Mouse (Mus musculus): ENCODE data around the gene Tfap2e. TPM values are rescaled to one million over a fixed set of nuclear protein-coding genes. Genes with fewer than 3 reads are reported as not detected.

Gene Tfap2e
- polyA plus RNA-seq, 1 experiment from 2014 or later: 0.78 TPM

GRCm38 (mm10) chr4:126754231-126754611 lies 18.2 kb upstream of the Tfap2e start:
- peaks cover 22% of the 10 kb centered on the region; the same call in 1 of the 2 replicates for H3K36me3 ChIP-seq (ENCODE audit: control insufficient read depth, insufficient read depth, low read length)
- peak overlapping the region; percentile 92 for H3K4me3 ChIP-seq (ENCODE audit: low read depth, low read length)
- H3K9ac ChIP-seq (ENCODE audit: low read depth, low read length): peak overlapping the region; percentile 85
- peak overlapping the region; percentile 99 for H3K4me2 ChIP-seq (ENCODE audit: low read depth, low read length)
- under 1% methylated on average over 12 of the region's 12 CpGs for WGBS
- peak overlapping the region; percentile 92 for H3K27ac ChIP-seq (replicated peaks; ENCODE audit: low read depth, low read length)
- DNase-seq (ENCODE audit: low spot score) (no peak), ATAC-seq (ENCODE audit: low read depth) (no peak)
- H3K27me3 ChIP-seq (replicated peaks; ENCODE audit: control insufficient read depth, insufficient read depth, low read length): no peaks in the 10 kb centered on the region
- H3K4me1 ChIP-seq (ENCODE audit: control insufficient read depth, insufficient read depth, low read length): peaks cover 28% of the 10 kb centered on the region
- no peaks in the 10 kb centered on the region for H3K9me3 ChIP-seq (ENCODE audit: control insufficient read depth, low read length)

- peaks cover 28% of the 10 kb centered on the region for H3K4me1 ChIP-seq (ENCODE audit: control insufficient read depth, insufficient read depth, low read length)
- under 1% methylated on average over 42 of the region's 71 CpGs for WGBS
These were observed 17.5 kb upstream of the Tfap2e start, which contains the start of the genes Ncdn and AU040320 for GRCm38 (mm10) chr4:126753268-126754230. Gene Ncdn (minus strand): TSS chr4:126753438. Gene AU040320 (plus strand): TSS chr4:126753544.

GRCm38 (mm10) chr4:126752608-126753141 lies 16.6 kb upstream of the Tfap2e start:
- DNase-seq (ENCODE audit: low spot score) (peak; percentile 40), ATAC-seq (ENCODE audit: low read depth) (peak; percentile 0; the same call in 1 of the 2 replicates)
- Histone ChIP-seq H3K36me3 (ENCODE audit: control insufficient read depth, insufficient read depth, low read length) (peaks cover 27% of the 10 kb centered on the region), H3K4me3 (ENCODE audit: low read depth, low read length) (peak overlapping the region; percentile 92), H3K4me2 (ENCODE audit: low read depth, low read length) (peak overlapping the region; percentile 99), H3K27me3 (replicated peaks; ENCODE audit: control insufficient read depth, insufficient read depth, low read length) (no peaks in the 10 kb centered on the region), H3K9me3 (ENCODE audit: control insufficient read depth, low read length) (no peaks in the 10 kb centered on the region), H3K4me1 (ENCODE audit: control insufficient read depth, insufficient read depth, low read length) (peaks cover 28% of the 10 kb centered on the region), H3K9ac (ENCODE audit: low read depth, low read length) (peak overlapping the region; percentile 85), H3K27ac (replicated peaks; ENCODE audit: low read depth, low read length) (peak overlapping the region; percentile 92; the same call in 1 of the 2 replicates)
- WGBS: under 1% methylated on average over 23 of the region's 23 CpGs

More at GRCm38 (mm10) chr4:126753268-126754230, 17.5 kb upstream of the Tfap2e start, which contains the start of the genes Ncdn and AU040320:
- ATAC-seq (ENCODE audit: low read depth) (peak; percentile 99), DNase-seq (ENCODE audit: low spot score) (peak; percentile 98)
- Histone ChIP-seq H3K4me2 (ENCODE audit: low read depth, low read length) (peak within 1 kb of the TSS; percentile 99), H3K9me3 (ENCODE audit: control insufficient read depth, low read length) (no peaks in the 10 kb centered on the region), H3K27ac (replicated peaks; ENCODE audit: low read depth, low read length) (peak within 1 kb of the TSS; percentile 92), H3K36me3 (ENCODE audit: control insufficient read depth, insufficient read depth, low read length) (peaks cover 26% of the 10 kb centered on the region), H3K27me3 (replicated peaks; ENCODE audit: control insufficient read depth, insufficient read depth, low read length) (no peaks in the 10 kb centered on the region), H3K4me3 (ENCODE audit: low read depth, low read length) (peak within 1 kb of the TSS; percentile 92), H3K9ac (ENCODE audit: low read depth, low read length) (peak within 1 kb of the TSS; percentile 85)

GRCm38 (mm10) chr4:126752024-126752607 lies 16.1 kb upstream of the Tfap2e start:
- H3K9me3 ChIP-seq (ENCODE audit: control insufficient read depth, low read length): no peaks in the 10 kb centered on the region
- H3K9ac ChIP-seq (ENCODE audit: low read depth, low read length): peak overlapping the region; percentile 85
- H3K27me3 ChIP-seq (replicated peaks; ENCODE audit: control insufficient read depth, insufficient read depth, low read length): no peaks in the 10 kb centered on the region
- DNase-seq (ENCODE audit: low spot score) (no peak), ATAC-seq (ENCODE audit: low read depth) (no peak)
- peaks cover 26% of the 10 kb centered on the region for H3K36me3 ChIP-seq (ENCODE audit: control insufficient read depth, insufficient read depth, low read length)
- H3K4me1 ChIP-seq (ENCODE audit: control insufficient read depth, insufficient read depth, low read length): peaks cover 28% of the 10 kb centered on the region
- peak overlapping the region; percentile 99 for H3K4me2 ChIP-seq (ENCODE audit: low read depth, low read length)
- 3% methylated on average over 13 of the region's 13 CpGs for WGBS
- no peak overlapping the region for H3K27ac ChIP-seq (replicated peaks; ENCODE audit: low read depth, low read length)
- H3K4me3 ChIP-seq (ENCODE audit: low read depth, low read length): peak overlapping the region; percentile 92

GRCm38 (mm10) chr4:126751556-126752023 lies 15.6 kb upstream of the Tfap2e start:
- Histone ChIP-seq H3K9me3 (ENCODE audit: control insufficient read depth, low read length) (no peaks in the 10 kb centered on the region), H3K9ac (ENCODE audit: low read depth, low read length) (peak overlapping the region; percentile 85), H3K27ac (replicated peaks; ENCODE audit: low read depth, low read length) (no peak overlapping the region), H3K36me3 (ENCODE audit: control insufficient read depth, insufficient read depth, low read length) (peaks cover 32% of the 10 kb centered on the region), H3K4me2 (ENCODE audit: low read depth, low read length) (peak overlapping the region; percentile 99), H3K4me1 (ENCODE audit: control insufficient read depth, insufficient read depth, low read length) (peaks cover 28% of the 10 kb centered on the region), H3K27me3 (replicated peaks; ENCODE audit: control insufficient read depth, insufficient read depth, low read length) (no peaks in the 10 kb centered on the region), H3K4me3 (ENCODE audit: low read depth, low read length) (peak overlapping the region; percentile 92)
- no peak for DNase-seq (ENCODE audit: low spot score)
- WGBS: 58% methylated on average over 10 of the region's 10 CpGs
- ATAC-seq (ENCODE audit: low read depth): no peak

GRCm38 (mm10) chr4:126750863-126751555 lies 15.0 kb upstream of the Tfap2e start:
- H3K27ac ChIP-seq (replicated peaks; ENCODE audit: low read depth, low read length): no peak overlapping the region
- peaks cover 28% of the 10 kb centered on the region for H3K4me1 ChIP-seq (ENCODE audit: control insufficient read depth, insufficient read depth, low read length)
- no peak for ATAC-seq (ENCODE audit: low read depth)
- H3K9ac ChIP-seq (ENCODE audit: low read depth, low read length): no peak overlapping the region
- no peaks in the 10 kb centered on the region for H3K27me3 ChIP-seq (replicated peaks; ENCODE audit: control insufficient read depth, insufficient read depth, low read length)
- peak overlapping the region; percentile 99 for H3K4me2 ChIP-seq (ENCODE audit: low read depth, low read length)
- H3K9me3 ChIP-seq (ENCODE audit: control insufficient read depth, low read length): no peaks in the 10 kb centered on the region
- H3K36me3 ChIP-seq (ENCODE audit: control insufficient read depth, insufficient read depth, low read length): peaks cover 37% of the 10 kb centered on the region
- no peak for DNase-seq (ENCODE audit: low spot score)
- WGBS: 65% methylated on average over 8 of the region's 8 CpGs
- no peak overlapping the region for H3K4me3 ChIP-seq (ENCODE audit: low read depth, low read length)

- H3K27me3 ChIP-seq (replicated peaks; ENCODE audit: control insufficient read depth, insufficient read depth, low read length): no peaks in the 10 kb centered on the region
- no peak overlapping the region for H3K27ac ChIP-seq (replicated peaks; ENCODE audit: low read depth, low read length)
- no peaks in the 10 kb centered on the region for H3K9me3 ChIP-seq (ENCODE audit: control insufficient read depth, low read length)
- no peak overlapping the region for H3K9ac ChIP-seq (ENCODE audit: low read depth, low read length)
- DNase-seq (ENCODE audit: low spot score) (peak; percentile 53), ATAC-seq (ENCODE audit: low read depth) (no peak)
- H3K4me3 ChIP-seq (ENCODE audit: low read depth, low read length): no peak overlapping the region
- peaks cover 45% of the 10 kb centered on the region for H3K36me3 ChIP-seq (ENCODE audit: control insufficient read depth, insufficient read depth, low read length)
- H3K4me1 ChIP-seq (ENCODE audit: control insufficient read depth, insufficient read depth, low read length): peaks cover 28% of the 10 kb centered on the region
- peak overlapping the region; percentile 28; the same call in 1 of the 2 replicates for H3K4me2 ChIP-seq (ENCODE audit: low read depth, low read length)
- 80% methylated on average over 23 of the region's 26 CpGs for WGBS
These were observed 14.1 kb upstream of the Tfap2e start for GRCm38 (mm10) chr4:126750046-126750683.

All from embryonic facial prominence, embryonic 14.5 days (tissue).